Mouse (Mus musculus): ENCODE data around the gene Kntc1.

Gene Kntc1

DNA sequence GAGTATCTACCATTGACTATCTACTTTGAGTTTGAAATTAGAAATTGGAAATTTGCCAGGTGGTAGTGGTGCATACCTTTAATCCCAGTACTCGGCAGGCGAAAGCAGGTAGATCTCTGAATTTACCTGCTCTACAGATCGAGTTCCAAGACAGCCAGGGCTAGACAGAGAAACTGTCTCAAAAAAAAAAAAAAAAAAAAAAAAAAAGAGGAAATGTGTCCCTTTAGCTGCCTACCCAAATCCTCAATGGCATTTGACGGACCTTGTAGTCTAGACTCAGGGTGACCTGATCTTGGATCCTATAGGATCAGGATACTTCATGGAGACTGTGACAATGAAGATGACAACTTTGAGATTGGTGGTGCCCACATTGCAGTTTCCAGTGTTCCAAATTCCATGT lies 116.9 kb downstream of the Kntc1 start:
- no peak for DNase-seq (ENCODE audit: low spot score)

DNA sequence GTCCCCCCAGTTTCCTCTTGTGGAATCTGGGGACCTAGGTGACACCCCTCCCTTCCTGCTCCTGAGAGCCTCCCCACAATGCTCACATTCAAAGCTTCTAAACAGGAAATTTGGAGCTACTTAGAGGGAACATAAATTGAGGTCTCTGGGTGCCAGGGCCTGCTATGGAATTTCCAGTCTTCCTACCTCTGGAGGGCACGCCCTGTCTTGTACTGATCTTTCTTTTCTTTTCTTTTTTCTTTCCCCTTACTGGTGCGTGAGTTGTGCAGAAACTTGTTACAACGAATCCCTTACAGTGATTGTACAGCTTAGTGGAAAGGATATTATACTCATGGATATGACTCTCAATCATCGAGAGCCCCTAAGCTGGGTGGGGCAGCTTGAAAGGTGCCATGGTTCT lies 120.1 kb downstream of the Kntc1 start:
- no peak for DNase-seq (ENCODE audit: low spot score)
